Mouse (Mus musculus) large intestine, adult 2 months (tissue): ENCODE measurements around the gene Xylt2. TPM values are rescaled to one million over a fixed set of nuclear protein-coding genes. Genes with fewer than 3 reads are reported as not detected.
"Not testable (repeated sequence)": the region's sequence is repeated elsewhere in the genome, so short reads cannot be mapped to it uniquely, and the experiment has no call there.

Source experiments
- DNase-seq: peaks from one replicate; pipeline ENCODE4 v3.0.0-alpha.2; 2012; ENCODE audit warnings: low read depth, low spot score
- WGBS: fragments of 180-500 bp; shearing (Covaris S2); methylation state at CpG from one replicate; pipeline ENCODE4 v1.1.7; 2018; 5-methylcytosine and 5-hydroxymethylcytosine counted together
- polyA plus RNA-seq: library from polyadenylated mRNA; depleted of rRNA; stranded (reverse); fragments of >200 nt; gene quantifications from 2 replicates; pipeline ENCODE4 v1.2.3, GENCODE M21; 2012; rRNA removed

The Xylt2 gene
- polyA plus RNA-seq: 14.7 and 17.7 TPM in 2 replicates

DNA sequence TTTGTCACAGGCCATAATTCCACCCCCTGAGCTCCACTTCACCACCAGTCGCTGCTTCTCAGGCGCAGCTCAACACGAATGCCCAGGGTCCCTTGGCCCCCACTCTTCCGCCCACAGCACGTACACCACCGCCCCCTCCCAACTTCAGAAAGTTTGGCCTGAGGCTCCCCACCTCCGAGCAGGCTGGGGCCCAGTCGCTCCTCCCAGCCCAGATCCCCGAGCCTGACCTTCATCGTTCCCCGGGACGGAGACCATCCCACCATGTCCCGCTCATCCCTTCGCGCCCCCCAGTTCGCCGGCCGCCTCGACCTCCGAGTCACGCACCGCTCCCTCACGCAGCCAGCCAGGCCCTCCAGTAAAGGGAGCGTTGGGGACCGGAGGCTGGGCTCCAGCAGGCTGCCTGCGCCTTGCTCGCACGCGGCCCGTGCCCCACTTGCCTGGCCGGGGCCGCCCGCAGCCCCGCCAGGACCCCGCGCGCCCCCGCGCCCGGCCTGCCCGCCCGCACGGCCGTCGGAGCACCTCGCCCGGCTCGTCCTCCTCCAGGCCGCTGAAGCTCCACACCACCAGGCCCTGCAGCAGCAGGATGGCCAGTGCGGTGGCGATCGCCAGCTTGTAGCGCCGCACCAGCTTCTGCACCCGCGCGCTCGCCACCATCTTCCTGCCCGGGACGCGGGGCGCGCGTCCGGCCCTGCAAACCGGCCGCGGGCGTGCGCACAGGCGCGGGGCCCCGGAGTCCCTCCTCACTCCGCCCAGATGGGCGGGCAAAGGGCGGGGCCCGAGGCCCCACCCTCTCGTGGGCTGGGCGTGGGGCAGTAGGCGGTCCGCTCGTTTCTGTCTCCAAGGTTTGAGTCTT is at the start of gene Xylt2:
TSS of gene Xylt2 (minus strand) at position 762 of the 853 bp plus-strand sequence.
- under 1% methylated on average over 80 of the region's 82 CpGs for WGBS
- DNase-seq: peak; percentile 76

DNA sequence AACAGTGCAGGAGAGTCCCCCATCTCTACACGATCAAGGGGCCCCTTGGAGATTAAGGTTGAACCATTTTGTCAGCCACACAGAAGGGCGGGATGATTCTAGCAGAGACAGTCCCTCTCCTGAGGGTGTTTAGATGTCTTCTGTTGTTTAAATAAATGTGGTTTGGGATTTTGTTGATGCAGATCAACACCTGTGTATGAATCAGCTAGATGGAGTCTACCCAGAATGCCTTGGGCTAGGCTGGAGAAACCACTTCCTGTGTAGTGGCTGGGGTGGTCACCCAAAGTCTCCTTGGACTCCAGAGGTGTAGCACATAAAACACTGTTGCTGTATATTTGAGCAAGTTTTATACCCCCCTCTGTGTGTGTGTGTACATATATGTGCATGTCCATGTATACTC is 41.9 kb upstream of the Xylt2 start:
- 79% methylated on average over 2 of the region's 2 CpGs for WGBS
- no peak for DNase-seq

DNA sequence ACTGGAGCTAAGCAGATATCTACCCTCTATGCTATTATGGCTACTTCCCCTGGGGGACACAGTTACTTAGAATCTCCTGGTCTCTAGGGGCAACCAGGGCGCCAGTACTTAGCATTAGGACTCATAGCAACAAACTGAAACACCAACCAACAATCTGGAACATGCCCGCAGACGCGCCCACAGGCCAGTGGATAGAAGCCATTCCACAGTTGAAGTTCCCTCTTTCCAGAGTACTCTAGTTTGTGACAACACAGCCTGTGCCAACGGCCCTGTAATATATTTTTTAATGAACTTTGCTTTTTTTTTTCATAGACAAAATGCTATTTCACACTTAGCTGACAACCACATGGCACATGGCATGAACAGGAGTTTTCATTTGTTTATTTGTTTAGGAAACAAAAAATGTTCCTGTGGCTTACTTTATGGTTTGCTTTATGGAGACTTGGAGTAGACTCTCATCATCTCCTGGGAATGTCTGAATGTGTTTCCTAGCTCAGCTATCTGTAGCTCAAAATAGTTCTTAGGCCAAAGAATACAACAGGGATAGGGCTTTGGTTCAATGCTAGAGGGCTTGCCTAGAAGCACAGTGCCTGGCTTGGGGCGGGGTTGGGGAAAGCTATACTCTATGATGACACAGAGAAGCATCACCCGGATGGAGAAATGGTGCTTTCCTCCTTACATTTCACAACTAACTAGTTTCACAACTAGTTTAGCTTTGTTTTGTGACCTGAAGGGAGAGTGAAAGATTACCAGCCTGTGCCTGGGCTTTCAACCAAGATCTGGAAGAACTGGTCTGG is 41.0 kb upstream of the Xylt2 start:
- no peak for DNase-seq
- WGBS: 82% methylated on average over 7 of the region's 7 CpGs

DNA sequence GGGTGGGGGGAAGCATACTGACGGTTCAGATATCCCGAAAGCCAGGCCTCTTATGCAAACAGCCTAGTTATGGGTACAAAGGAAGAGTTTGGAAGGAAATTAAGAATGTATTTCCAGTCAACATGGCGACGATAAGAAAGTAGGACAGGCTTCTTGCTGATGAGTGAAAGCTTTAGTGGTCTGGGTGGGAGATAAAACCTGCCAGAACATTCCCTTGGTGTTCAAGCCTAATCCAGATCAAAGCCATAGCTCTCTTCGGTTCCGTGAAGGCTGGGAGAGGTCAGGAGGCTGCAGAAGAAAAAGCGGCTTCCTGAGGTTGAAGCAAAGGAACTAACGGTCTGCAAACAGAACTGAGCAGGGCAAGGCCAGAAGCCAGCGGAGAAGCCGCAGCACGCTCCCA is 39.9 kb upstream of the Xylt2 start:
- DNase-seq: no peak
- 27% methylated on average over 11 of the region's 11 CpGs for WGBS

DNA sequence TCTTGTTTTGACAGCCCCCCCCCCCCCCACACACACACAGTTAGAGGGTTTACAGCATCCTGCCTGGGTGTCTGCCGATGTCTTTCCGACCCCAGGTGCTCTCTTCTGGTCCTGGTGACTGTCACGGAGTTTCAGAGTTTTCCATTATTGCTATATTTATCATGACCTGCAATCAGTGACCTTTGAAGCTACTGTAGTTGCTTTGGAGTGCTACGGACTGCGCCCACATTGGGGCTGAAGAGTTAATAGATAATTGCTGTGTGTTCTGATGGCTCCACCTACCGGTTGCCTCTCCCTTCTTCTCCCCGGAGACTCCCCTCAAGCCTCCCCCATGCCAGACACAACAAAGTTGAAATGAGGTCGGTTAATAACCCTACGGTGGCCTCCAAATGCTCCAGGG is 39.4 kb upstream of the Xylt2 start:
- 6% methylated on average over 9 of the region's 9 CpGs for WGBS

DNA sequence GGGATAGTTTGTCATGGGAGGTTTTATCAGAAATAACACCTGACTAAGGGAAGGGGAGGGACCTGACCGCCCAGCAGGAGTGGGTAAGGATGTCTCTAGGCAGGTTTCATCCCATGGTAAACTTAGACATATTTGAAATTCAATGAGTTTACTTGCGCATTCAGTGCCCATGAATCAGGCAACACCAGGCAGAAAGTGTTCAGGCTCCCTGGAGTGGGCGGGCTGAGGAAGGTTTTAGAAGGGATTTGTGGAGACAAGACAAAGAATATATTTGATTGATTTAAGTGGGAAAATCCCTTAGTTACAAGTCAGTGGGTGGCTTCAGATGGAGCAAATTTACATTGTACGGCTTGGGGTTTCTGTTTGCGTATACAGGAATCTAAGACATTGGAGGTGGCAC is 38.3 kb upstream of the Xylt2 start:
- no peak for DNase-seq
- 85% methylated on average over 5 of the region's 5 CpGs for WGBS

More for the DNA sequence above, 39.4 kb upstream of the Xylt2 start:
- DNase-seq: no peak

DNA sequence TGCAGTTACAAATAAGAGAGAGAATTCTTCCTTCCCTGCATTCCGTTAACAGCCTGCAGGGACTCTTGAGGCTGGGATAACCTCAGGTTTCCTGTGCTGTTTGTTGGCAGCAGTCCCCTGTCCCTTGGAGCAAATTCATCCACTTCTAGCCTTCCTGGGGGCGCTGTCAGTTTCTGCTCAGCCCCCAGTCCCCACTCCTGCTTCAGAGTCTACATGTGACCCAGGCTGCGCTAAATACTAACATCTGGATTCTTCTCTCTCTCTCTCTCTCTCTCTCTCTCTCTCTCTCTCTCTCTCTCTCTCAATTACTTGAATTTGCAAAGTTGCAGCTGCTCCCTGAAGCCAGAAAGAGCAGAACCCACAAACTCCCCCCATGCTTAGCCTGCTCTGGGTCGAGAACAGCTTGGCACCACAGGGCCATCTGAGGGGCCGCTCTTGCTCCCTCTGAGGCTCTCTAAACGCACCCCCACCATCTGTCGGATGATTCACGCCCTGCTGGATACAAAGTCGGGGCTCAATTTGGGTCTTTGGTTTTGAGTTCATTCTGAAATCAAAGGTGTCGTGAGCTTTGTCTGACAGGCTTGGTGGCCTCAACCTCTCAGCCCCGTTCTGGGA is 36.0 kb upstream of the Xylt2 start:
- WGBS: 49% methylated on average over 11 of the region's 11 CpGs
- no peak for DNase-seq

DNA sequence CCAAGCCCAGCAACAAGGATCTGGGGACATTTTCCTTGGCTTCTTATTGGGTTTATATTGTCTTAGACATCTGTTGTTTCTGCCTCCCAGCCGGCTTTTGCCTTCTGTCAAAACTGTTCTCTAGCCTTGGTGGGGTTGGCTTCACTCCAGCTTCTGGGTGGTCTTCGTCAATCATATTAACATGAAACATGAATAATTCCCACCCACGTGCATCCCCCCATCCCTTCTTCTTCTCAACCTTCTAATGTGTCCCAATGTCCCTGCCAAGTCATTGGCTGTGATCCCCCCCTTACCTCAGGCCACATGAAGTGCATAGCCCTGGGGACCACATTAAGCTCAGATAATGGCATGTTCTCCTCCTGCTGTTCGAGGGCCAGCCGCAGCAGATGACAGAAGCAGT is 27.2 kb upstream of the Xylt2 start, which contains the start of gene Gm11541:
TSS of gene Gm11541 (minus strand) at position 28 of the 400 bp plus-strand sequence.
- DNase-seq: no peak
- WGBS: 71% methylated on average over 5 of the region's 5 CpGs

DNA sequence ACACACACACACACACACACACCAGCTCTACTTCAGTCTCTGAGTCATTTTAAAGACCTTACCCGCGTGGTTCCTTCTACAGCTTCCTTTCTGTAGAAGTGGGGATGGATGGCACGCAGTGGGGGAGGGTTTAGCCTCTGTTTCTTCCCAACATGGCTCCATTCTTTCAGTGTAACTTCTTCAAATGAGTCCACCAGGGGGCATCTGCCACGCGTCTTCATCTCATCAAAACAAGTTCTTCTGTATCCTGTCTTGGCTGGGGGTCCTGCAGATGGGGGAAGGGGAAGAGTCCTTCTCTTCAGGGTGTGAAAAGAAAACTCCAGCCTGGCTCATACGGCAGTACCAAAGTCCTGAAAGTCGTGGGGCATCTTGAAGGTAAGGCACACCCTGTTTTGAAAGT is 26.7 kb upstream of the Xylt2 start:
- 48% methylated on average over 7 of the region's 7 CpGs for WGBS
- no peak for DNase-seq

DNA sequence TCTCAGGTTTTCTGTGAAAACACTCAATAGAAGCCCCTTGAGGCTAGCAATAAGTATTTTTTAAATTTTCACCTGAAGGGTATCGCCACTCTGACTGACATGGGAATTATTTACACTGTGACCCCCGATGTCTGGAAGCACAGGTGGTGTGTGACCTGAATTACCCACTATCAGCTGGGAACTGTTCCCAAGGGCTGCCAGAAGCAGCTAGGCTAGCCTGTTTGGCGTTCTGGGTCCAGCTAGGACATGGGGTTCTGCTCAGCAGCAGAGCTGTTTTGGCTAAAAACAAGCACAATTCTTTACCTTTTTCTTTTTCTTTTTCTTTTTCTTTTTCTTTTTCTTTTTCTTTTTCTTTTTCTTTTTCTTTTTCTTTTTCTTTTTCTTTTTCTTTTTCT is 24.9 kb upstream of the Xylt2 start:
- WGBS: 41% methylated on average over 3 of the region's 3 CpGs
- no peak for DNase-seq

DNA sequence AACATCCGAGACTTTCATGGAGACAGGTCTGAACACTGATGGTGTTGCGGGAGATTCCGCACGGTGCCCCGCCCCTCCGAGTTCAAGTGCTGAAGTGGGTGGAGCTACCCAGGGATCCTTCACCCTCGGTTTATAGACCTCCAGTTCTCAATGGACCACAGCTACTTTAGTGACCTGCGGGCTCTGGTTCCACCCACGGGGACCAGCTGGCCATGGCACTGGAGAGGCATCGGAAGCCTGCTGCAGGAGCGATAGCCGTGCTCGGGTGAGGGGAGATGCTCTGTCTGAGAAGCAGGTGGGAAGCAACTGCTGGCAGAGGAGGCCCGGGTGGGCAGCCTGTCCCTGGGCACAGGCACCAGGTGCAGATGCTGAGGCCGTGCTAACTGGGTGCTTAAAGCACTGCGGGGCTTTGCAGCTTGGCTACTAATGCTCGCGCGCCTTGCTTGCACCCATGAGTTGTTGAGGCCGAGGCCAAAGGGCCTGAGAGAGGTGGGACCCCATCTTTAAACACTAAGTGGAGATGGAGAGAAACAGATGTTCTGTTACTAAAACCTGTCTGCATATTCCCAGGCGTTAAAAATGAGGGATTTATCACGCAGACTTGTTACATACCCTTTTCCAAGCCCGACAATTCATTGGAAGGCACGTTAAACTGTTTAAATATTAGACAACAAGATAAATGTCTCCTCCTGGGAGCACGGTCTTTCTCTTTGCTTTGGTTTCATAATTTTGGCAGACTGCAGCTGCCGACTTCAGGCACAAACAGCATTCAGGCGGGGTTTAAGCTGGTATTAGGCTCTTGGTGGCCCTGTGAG is 24.3 kb upstream of the Xylt2 start:
- no peak for DNase-seq
- 34% methylated on average over 27 of the region's 27 CpGs for WGBS

DNA sequence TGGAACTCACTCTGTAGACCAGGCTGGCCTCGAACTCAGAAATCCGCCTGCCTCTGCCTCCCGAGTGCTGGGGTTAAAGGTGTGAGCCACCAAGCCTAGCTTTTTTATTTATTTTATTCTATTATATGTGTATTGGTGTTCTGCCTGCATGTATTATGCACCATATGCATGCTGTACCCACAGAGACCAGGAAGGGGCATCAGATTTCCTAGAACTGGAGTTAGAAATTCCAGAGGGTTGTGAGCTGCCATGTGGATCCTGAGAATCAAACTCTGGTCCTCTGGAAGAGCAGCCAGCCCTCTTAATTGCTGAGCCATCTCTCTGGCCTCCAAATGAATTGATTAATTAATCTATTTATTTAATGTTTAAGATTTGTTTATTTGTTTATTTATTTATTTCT is 22.1 kb upstream of the Xylt2 start:
- WGBS: 88% methylated on average over 3 of the region's 3 CpGs
- no peak for DNase-seq

DNA sequence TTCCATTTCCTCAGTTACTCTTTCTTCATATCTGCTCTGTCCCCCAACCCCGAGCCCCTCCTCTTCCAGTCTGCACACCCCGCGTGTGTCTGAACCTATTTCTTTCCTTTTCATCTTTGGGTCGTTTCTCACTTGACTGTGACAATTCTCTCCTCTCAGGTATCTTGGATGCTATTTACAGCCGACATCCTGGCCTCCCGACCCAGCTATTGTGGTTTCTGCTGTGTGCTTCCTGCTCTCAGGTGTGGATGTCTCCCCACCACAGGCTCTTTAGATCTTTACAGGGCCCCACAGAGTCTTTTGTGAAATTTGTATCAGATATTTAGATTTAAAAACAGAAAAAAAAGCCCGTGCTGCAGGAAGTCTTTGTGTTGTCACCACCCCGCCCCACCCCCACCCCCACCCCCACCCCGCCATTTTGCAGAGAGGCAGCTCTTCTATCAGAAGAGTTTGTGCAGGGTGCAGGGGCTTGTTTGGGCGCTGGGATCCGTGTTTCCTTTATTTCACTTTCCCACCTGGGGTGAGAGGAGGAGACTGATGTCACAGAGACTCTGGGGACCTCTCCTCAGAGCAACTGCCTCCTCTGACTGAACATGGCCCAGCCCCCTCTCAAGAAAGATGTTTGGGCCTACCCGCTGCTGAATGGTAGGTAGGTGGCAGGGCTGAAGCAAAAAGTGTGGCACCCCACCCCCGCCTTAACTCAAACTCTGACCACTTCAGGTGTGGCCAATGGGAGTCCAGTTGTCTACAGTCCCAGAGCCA is 20.6 kb upstream of the Xylt2 start:
- no peak for DNase-seq
- 46% methylated on average over 13 of the region's 13 CpGs for WGBS

DNA sequence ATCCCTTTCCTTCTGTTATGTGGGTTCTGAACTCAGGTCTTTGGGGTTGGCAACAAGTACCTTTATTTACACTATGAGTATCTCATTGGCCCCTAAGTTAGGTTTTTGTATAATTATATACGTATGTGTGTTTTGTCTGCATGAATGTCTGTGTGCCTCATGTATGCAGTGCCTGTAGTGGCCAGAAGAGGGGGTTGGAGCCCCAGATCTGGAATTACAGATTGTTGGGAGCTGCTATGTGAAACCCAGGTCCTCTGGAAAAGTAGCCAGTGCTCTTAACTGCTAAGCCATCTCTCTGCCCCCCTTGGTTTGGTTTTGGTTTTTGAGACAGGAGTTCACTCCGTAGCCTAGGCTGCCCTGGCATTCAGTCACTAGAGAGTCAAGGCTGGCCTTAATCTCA is 19.8 kb upstream of the Xylt2 start:
- DNase-seq: no peak
- WGBS: 83% methylated on average over 2 of the region's 2 CpGs

DNA sequence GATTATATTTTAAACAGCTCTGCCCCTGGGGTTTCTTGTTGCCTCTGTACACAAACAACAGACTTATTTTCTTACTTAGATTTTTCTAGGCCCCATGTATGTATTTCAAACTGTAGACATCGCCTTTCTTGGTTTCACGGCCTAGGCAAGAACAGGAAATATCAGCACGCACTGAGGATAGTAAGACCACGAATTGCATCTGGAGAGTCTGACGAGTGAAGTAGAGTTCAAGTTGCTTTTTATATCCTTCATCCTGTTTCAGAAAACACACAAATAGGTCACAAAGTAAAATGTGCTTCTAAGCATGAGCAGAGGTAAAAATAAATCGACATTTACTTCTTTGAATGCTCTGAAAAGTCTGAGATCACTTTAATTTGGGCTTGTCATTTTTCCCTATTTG is 18.2 kb upstream of the Xylt2 start:
- DNase-seq: no peak
- 68% methylated on average over 6 of the region's 6 CpGs for WGBS

DNA sequence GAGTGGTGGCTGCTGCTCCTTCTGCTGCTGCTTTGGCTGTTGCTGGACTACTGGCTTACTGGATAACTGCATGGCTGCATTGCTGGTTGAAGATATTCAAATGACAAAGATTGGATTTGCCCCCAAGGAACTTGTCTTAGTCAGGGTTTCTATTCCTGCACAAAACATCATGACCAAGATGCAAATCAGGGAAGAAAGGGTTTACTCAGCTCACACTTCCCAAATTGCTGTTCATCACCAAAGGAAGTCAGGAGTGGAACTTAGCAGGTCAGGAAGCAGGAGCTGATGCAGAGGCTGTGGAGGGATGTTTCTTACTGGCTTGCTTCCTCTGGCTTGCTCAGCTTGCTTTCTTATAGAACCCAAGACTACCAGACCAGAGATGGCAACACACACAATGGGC is 15.2 kb upstream of the Xylt2 start:
- DNase-seq: not testable (repeated sequence)

DNA sequence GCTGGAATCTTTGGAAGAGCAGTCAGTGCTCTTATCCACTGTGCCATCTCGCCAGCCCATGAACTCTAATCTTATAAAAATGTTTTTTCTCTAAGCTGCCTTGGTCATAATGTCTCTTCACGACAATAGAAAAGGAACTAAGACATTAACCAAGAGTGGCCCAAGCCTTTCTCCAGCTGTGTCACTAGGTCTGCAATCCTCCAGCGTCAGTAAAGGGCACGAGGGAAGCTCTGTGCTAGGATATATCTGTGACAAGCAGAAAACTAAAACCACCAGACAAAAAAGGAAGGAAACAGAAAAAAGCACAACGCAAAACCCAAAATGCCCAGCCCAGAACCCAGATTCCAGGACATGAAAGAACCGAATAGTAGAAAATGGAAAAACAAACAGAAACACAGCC is 9.9 kb upstream of the Xylt2 start:
- WGBS: 72% methylated on average over 6 of the region's 6 CpGs
- DNase-seq: no peak

DNA sequence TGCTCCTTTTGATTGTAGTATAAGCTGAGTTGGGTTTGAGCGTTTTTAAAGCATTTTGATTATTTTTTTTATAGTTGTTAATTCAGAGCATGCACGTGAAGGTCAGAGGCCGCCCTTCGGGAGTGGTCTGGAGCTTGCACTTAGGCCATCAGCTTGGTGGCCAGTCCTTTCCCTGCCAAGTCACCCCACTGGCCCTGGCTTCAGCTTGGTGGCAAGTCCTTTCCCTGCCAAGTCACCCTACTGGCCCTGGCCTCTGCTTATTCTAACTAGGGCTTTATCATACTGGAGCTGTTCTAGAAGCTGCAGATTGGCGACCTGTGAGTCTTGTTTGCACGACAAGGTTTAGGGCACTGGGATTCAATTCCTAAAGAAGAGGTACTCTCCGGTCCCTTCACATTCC is 5.1 kb upstream of the Xylt2 start:
- WGBS: 82% methylated on average over 7 of the region's 7 CpGs
- no peak for DNase-seq

DNA sequence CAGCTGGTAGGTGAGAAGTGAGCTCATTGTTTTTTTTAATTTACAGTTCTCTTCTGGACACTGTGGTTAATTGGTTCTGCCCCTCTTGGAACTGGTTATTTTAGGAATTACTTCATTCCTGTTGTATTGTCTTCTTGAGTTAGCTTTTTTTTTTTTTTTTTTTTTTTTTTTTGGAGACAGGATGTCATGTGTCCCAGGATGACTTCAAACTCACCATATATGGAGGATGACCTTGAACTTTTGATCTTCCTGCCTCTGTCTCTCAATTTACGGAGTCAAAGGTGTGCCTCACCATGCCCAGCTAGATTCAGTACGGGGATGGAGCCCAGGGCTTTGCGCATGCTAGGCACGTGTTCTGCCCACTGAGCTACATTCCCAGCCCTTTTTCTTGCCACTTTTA is 4.3 kb upstream of the Xylt2 start:
- 71% methylated on average over 4 of the region's 4 CpGs for WGBS
- DNase-seq: no peak
